Mouse (Mus musculus) lung, postnatal 4 days (tissue): Measurements from ENCODE around the gene Exoc6.
A peak's percentile ranks its signal among the peaks of the same experiment; 100 is the strongest.

ENCODE experiments used
- DNase-seq, 2 experiments: peaks; one replicate each; pipeline ENCODE4 v3.0.0; 2021

The Exoc6 gene

GRCm38 (mm10) chr19:37692879-37693278 lies 142.7 kb downstream of the Exoc6 start:
- DNase-seq = no peak

- no peak for DNase-seq
Observed at GRCm38 (mm10) chr19:37695146-37695545, 144.9 kb downstream of the Exoc6 start.

GRCm38 (mm10) chr19:37695762-37696602 lies 145.8 kb downstream of the Exoc6 start:
- DNase-seq = no peak

GRCm38 (mm10) chr19:37696603-37697334 lies 146.6 kb downstream of the Exoc6 start:
- no peak for DNase-seq

- DNase-seq = no peak
Observed at GRCm38 (mm10) chr19:37697335-37697636, 147.1 kb downstream of the Exoc6 start.

GRCm38 (mm10) chr19:37697651-37698272 lies 147.5 kb downstream of the Exoc6 start, which contains the start of gene Cyp26a1:
Gene Cyp26a1 (plus strand): TSS chr19:37697798.
- DNase-seq = peak in 1 of 2 experiments; percentile 29

GRCm38 (mm10) chr19:37698273-37699160 lies 148.3 kb downstream of the Exoc6 start:
- no peak for DNase-seq

- no peak for DNase-seq
Observed at GRCm38 (mm10) chr19:37699711-37700110, 149.5 kb downstream of the Exoc6 start.

- no peak for DNase-seq
Observed at GRCm38 (mm10) chr19:37702377-37703076, 152.3 kb downstream of the Exoc6 start.

- peak; percentile 61 to 75 for DNase-seq
Observed at GRCm38 (mm10) chr19:37703902-37704509, 153.8 kb downstream of the Exoc6 start.

- DNase-seq = no peak
Observed at GRCm38 (mm10) chr19:37705722-37706121, 155.5 kb downstream of the Exoc6 start.

- no peak for DNase-seq
Observed at GRCm38 (mm10) chr19:37714681-37715080, 164.5 kb downstream of the Exoc6 start.

GRCm38 (mm10) chr19:37715980-37716379 lies 165.8 kb downstream of the Exoc6 start:
- no peak for DNase-seq

GRCm38 (mm10) chr19:37716524-37717175 lies 166.4 kb downstream of the Exoc6 start:
- no peak for DNase-seq

- no peak for DNase-seq
Observed at GRCm38 (mm10) chr19:37719166-37719565, 168.9 kb downstream of the Exoc6 start.

- DNase-seq = no peak
Observed at GRCm38 (mm10) chr19:37724591-37724990, 174.4 kb downstream of the Exoc6 start.

- no peak for DNase-seq
Observed at GRCm38 (mm10) chr19:37726585-37726984, 176.4 kb downstream of the Exoc6 start.

- no peak for DNase-seq
Observed at GRCm38 (mm10) chr19:37727366-37727765, 177.1 kb downstream of the Exoc6 start.
